In the genomic region with DNA sequence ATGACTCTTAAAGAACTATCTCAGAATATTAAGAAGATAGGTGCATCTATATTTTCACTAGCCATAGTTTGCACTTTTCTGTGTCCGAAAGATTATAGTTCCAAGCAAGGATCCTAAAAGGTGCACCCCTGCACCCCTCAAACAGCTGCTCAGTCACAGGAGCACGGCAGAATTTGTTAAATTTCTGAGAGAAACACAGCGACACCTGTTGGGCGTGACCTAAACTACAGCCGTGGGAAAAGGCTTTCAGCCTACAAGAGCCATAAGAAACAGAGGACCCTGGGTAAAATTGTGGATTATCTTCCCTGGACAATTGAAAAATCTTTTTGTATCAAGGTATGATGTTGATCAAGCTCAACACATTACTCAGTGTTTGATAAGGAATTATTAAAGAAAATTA, we compare ENCODE assay signal across 9 mouse cellular contexts.
A peak's percentile ranks its signal among the peaks of the same experiment; 100 is the strongest.
DNase-seq lines count a peak whose midpoint lies in the region; ATAC-seq and TF ChIP-seq lines count a peak whose summit lies in the region.
"Had no signal": no experiment of that assay in that cellular context is flagged by ENCODE, and none has a peak within 500 bp of the region (broad histone marks: within the 10 kb centered on the region; RNA-seq: fewer than 3 reads in every experiment).

No protein-coding gene starts in this region.

- no peaks in the 10 kb centered on the region for H3K4me1 ChIP-seq in midbrain, embryonic 14.5 days (ENCODE audit: control insufficient read depth, insufficient read depth, low read length)
- H3K4me1 ChIP-seq in midbrain, embryonic 15.5 days = no peaks in the 10 kb centered on the region
- no peaks in the 10 kb centered on the region for H3K4me1 ChIP-seq in bone marrow, adult 2 months (ENCODE audit: control insufficient read depth, insufficient read depth, low read length)
- H3K4me1 ChIP-seq: neural tube, embryonic 12.5 days had no signal

- H3K27me3 ChIP-seq in midbrain, embryonic 14.5 days (ENCODE audit: control insufficient read depth, insufficient read depth, low read length) = no peaks in the 10 kb centered on the region
- H3K27me3 ChIP-seq in midbrain, embryonic 15.5 days (replicated peaks) = no peaks in the 10 kb centered on the region
- H3K27me3 ChIP-seq: neural tube, embryonic 12.5 days had no signal

- peak; percentile 27 to 31 for DNase-seq in frontal cortex, postnatal 25 days (ENCODE audit: low spot score in 2 of 2)
- DNase-seq in midbrain, embryonic 14.5 days = peak; percentile 86
- peak; percentile 10 for DNase-seq in induced T-regulatory cell, adult 2 months (ENCODE audit: low read depth)
- peak; percentile 68 for DNase-seq in mesoderm, embryonic 11.5 days (ENCODE audit: low read depth, low spot score)
- no peak for DNase-seq in urinary bladder, adult 2 months (ENCODE audit: low spot score)

- ATAC-seq in frontal cortex, adult (ENCODE audit: low TSS enrichment) = no peak
- ATAC-seq in midbrain, embryonic 14.5 days (ENCODE audit: low FRiP score, low TSS enrichment) = no peak
- no peak for ATAC-seq in midbrain, embryonic 15.5 days (replicated peaks)

- TF ChIP-seq CTCF in bone marrow, adult 2 months (IDR thresholded peaks at IDR 0.05; ENCODE audit: control insufficient read depth, insufficient read depth, low read length) = peak; percentile 18; the same call in 1 of the 2 replicates

- no peak overlapping the region for H3K4me2 ChIP-seq in midbrain, embryonic 14.5 days (ENCODE audit: low read length)
- H3K4me2 ChIP-seq in midbrain, embryonic 15.5 days = no peak overlapping the region
- H3K4me2 ChIP-seq: neural tube, embryonic 12.5 days had no signal

- no peak overlapping the region for H3K27ac ChIP-seq in midbrain, embryonic 14.5 days (replicated peaks; ENCODE audit: low read depth, low read length)
- no peak overlapping the region for H3K27ac ChIP-seq in midbrain, embryonic 15.5 days
- no peak overlapping the region for H3K27ac ChIP-seq in bone marrow, adult 2 months (ENCODE audit: control insufficient read depth, insufficient read depth, low read depth, low read length, poor library complexity)
- H3K27ac ChIP-seq: neural tube, embryonic 12.5 days had no signal

- no peaks in the 10 kb centered on the region for H3K36me3 ChIP-seq in midbrain, embryonic 14.5 days (ENCODE audit: control insufficient read depth, insufficient read depth, low read length)
- no peaks in the 10 kb centered on the region for H3K36me3 ChIP-seq in midbrain, embryonic 15.5 days (replicated peaks)
- H3K36me3 ChIP-seq: neural tube, embryonic 12.5 days had no signal

- H3K9me3 ChIP-seq in midbrain, embryonic 14.5 days (ENCODE audit: control insufficient read depth, low read length) = no peaks in the 10 kb centered on the region
- no peaks in the 10 kb centered on the region for H3K9me3 ChIP-seq in midbrain, embryonic 15.5 days
- H3K9me3 ChIP-seq: neural tube, embryonic 12.5 days had no signal

- H3K9ac ChIP-seq in midbrain, embryonic 14.5 days (replicated peaks; ENCODE audit: low read length) = no peak overlapping the region
- H3K9ac ChIP-seq in midbrain, embryonic 15.5 days = no peak overlapping the region
- H3K9ac ChIP-seq: neural tube, embryonic 12.5 days had no signal

- no peak overlapping the region for H3K4me3 ChIP-seq in midbrain, embryonic 14.5 days (replicated peaks; ENCODE audit: low read depth, low read length)
- no peak overlapping the region for H3K4me3 ChIP-seq in midbrain, embryonic 15.5 days
- no peak overlapping the region for H3K4me3 ChIP-seq in bone marrow, adult 2 months (replicated peaks; ENCODE audit: control insufficient read depth, low read depth, low read length)
- H3K4me3 ChIP-seq: neural tube, embryonic 12.5 days had no signal

- 19% methylated on average over 5 of the region's 5 CpGs for WGBS in midbrain, embryonic 14.5 days
- 13% methylated on average over 5 of the region's 5 CpGs for WGBS in midbrain, embryonic 15.5 days
- 13% methylated on average over 5 of the region's 5 CpGs for WGBS in bone marrow, adult 2 months

- TF ChIP-seq POLR2A in bone marrow, adult 2 months (IDR thresholded peaks at IDR 0.05; ENCODE audit: borderline replicate concordance, control insufficient read depth, low read depth, low read length) = no peak
